9 mouse cellular contexts compared by ENCODE assay signal in genomic region chr13:56678826-56679504, GRCm38 (mm10). TPM values are rescaled to one million over a fixed set of nuclear protein-coding genes. Genes with fewer than 3 reads are reported as not detected.
DNase-seq lines count a peak whose midpoint lies in the region; ATAC-seq lines count a peak whose summit lies in the region.
"Had no signal": no experiment of that assay in that cellular context is flagged by ENCODE, and none has a peak within 500 bp of the region (broad histone marks: within the 10 kb centered on the region; RNA-seq: fewer than 3 reads in every experiment).

No protein-coding gene starts in this region.

- H3K9me3 ChIP-seq in hindbrain, embryonic 10.5 days: no peaks in the 10 kb centered on the region
- no peaks in the 10 kb centered on the region for H3K9me3 ChIP-seq in hindbrain, embryonic 13.5 days
- no peaks in the 10 kb centered on the region for H3K9me3 ChIP-seq in midbrain, embryonic 16.5 days (replicated peaks; ENCODE audit: control insufficient read depth, low read length, poor library complexity, severe bottlenecking)
- H3K9me3 ChIP-seq in midbrain, embryonic 13.5 days: no peaks in the 10 kb centered on the region
- no peaks in the 10 kb centered on the region for H3K9me3 ChIP-seq in heart, embryonic 14.5 days (ENCODE audit: control insufficient read depth, low read length)
- no peaks in the 10 kb centered on the region for H3K9me3 ChIP-seq in stomach, embryonic 16.5 days (replicated peaks; ENCODE audit: control insufficient read depth, low read length)
- H3K9me3 ChIP-seq: limb, embryonic 13.5 days had no signal

- no peak for ATAC-seq in hindbrain, embryonic 13.5 days (ENCODE audit: low FRiP score)
- ATAC-seq in midbrain, embryonic 16.5 days: no peak
- no peak for ATAC-seq in midbrain, embryonic 13.5 days
- peak; percentile 54; the same call in 1 of the 2 replicates for ATAC-seq in heart, embryonic 14.5 days (ENCODE audit: insufficient number of reproducible peaks, insufficient read depth, low FRiP score, low read depth)
- ATAC-seq in stomach, embryonic 16.5 days (ENCODE audit: insufficient read depth, low FRiP score): peak; percentile 48

- DNase-seq in hindbrain, embryonic 10.5 days (ENCODE audit: low spot score): no peak
- no peak for DNase-seq in right cerebral cortex, postnatal 25 days
- no peak for DNase-seq in layer of hippocampus, postnatal 25 days (ENCODE audit: extremely low spot score in 1 of 2, low spot score in 1 of 2)

- peaks cover 40% of the 10 kb centered on the region for H3K4me1 ChIP-seq in hindbrain, embryonic 10.5 days (replicated peaks)
- H3K4me1 ChIP-seq in hindbrain, embryonic 13.5 days (replicated peaks): peaks cover 14% of the 10 kb centered on the region
- H3K4me1 ChIP-seq in midbrain, embryonic 16.5 days (ENCODE audit: control insufficient read depth, insufficient read depth, low read length): no peaks in the 10 kb centered on the region
- 0 out of 2 replicates have a peak, but pooled peaks cover 5% of the 10 kb centered on the region for H3K4me1 ChIP-seq in midbrain, embryonic 13.5 days (replicated peaks)
- peaks cover 24 to 25% of the 10 kb centered on the region in 2 experiments for H3K4me1 ChIP-seq in heart, embryonic 14.5 days (ENCODE audit: control insufficient read depth in 2 of 2, insufficient read depth in 2 of 2, low read length in 2 of 2)
- peaks cover 28% of the 10 kb centered on the region for H3K4me1 ChIP-seq in stomach, embryonic 16.5 days (ENCODE audit: control insufficient read depth, insufficient read depth, low read length)

- H3K27ac ChIP-seq in hindbrain, embryonic 10.5 days: peak overlapping the region; percentile 78
- H3K27ac ChIP-seq in hindbrain, embryonic 13.5 days: no peak overlapping the region; the same call in 1 of the 2 replicates
- 0 out of 2 replicates have a peak overlapping the region, but pooled peaks have one; percentile 9 for H3K27ac ChIP-seq in midbrain, embryonic 16.5 days (ENCODE audit: low read length)
- no peak overlapping the region for H3K27ac ChIP-seq in midbrain, embryonic 13.5 days
- peak overlapping the region; percentile 72 to 81; a peak in 3 of 4 replicates for H3K27ac ChIP-seq in heart, embryonic 14.5 days (replicated peaks in 1 of 2; ENCODE audit: control insufficient read depth in 1 of 2, insufficient read depth in 1 of 2, low read depth in 2 of 2, low read length in 2 of 2)
- peak overlapping the region; percentile 69 for H3K27ac ChIP-seq in stomach, embryonic 16.5 days (ENCODE audit: low read length)
- H3K27ac ChIP-seq: limb, embryonic 13.5 days had no signal

- H3K4me3 ChIP-seq in hindbrain, embryonic 10.5 days: no peak overlapping the region
- no peak overlapping the region for H3K4me3 ChIP-seq in hindbrain, embryonic 13.5 days
- no peak overlapping the region for H3K4me3 ChIP-seq in midbrain, embryonic 16.5 days (ENCODE audit: low read depth, low read length)
- no peak overlapping the region for H3K4me3 ChIP-seq in midbrain, embryonic 13.5 days (replicated peaks)
- no peak overlapping the region for H3K4me3 ChIP-seq in heart, embryonic 14.5 days (ENCODE audit: control insufficient read depth in 1 of 2, insufficient read depth in 1 of 2, low read depth in 1 of 2, low read length in 2 of 2)
- no peak overlapping the region for H3K4me3 ChIP-seq in stomach, embryonic 16.5 days (replicated peaks; ENCODE audit: low read length)
- H3K4me3 ChIP-seq: limb, embryonic 13.5 days had no signal

- peaks cover 4% of the 10 kb centered on the region; the same call in 1 of the 2 replicates for H3K27me3 ChIP-seq in hindbrain, embryonic 10.5 days (ENCODE audit: insufficient read depth, poor library complexity, severe bottlenecking)
- H3K27me3 ChIP-seq in hindbrain, embryonic 13.5 days: peaks cover 5% of the 10 kb centered on the region; the same call in 1 of the 2 replicates
- no peaks in the 10 kb centered on the region for H3K27me3 ChIP-seq in midbrain, embryonic 16.5 days (ENCODE audit: control insufficient read depth, insufficient read depth, low read depth, low read length)
- H3K27me3 ChIP-seq in midbrain, embryonic 13.5 days: no peaks in the 10 kb centered on the region; the same call in 1 of the 2 replicates
- H3K27me3 ChIP-seq in heart, embryonic 14.5 days (ENCODE audit: control insufficient read depth, insufficient read depth, low read length): no peaks in the 10 kb centered on the region
- no peaks in the 10 kb centered on the region for H3K27me3 ChIP-seq in stomach, embryonic 16.5 days (ENCODE audit: control insufficient read depth, insufficient read depth, low read length)
- H3K27me3 ChIP-seq: limb, embryonic 13.5 days had no signal

- no peak overlapping the region for H3K9ac ChIP-seq in hindbrain, embryonic 13.5 days
- H3K9ac ChIP-seq in midbrain, embryonic 16.5 days (ENCODE audit: low read depth, low read length): no peak overlapping the region
- no peak overlapping the region for H3K9ac ChIP-seq in midbrain, embryonic 13.5 days (replicated peaks)
- H3K9ac ChIP-seq in heart, embryonic 14.5 days (ENCODE audit: low read length): no peak overlapping the region; the same call in 1 of the 2 replicates
- H3K9ac ChIP-seq in stomach, embryonic 16.5 days (ENCODE audit: low read length): no peak overlapping the region
- H3K9ac ChIP-seq: limb, embryonic 13.5 days had no signal

- H3K36me3 ChIP-seq in hindbrain, embryonic 10.5 days: no peaks in the 10 kb centered on the region
- H3K36me3 ChIP-seq in hindbrain, embryonic 13.5 days: no peaks in the 10 kb centered on the region
- no peaks in the 10 kb centered on the region for H3K36me3 ChIP-seq in midbrain, embryonic 16.5 days (ENCODE audit: control insufficient read depth, insufficient read depth, low read length)
- no peaks in the 10 kb centered on the region for H3K36me3 ChIP-seq in midbrain, embryonic 13.5 days
- no peaks in the 10 kb centered on the region for H3K36me3 ChIP-seq in heart, embryonic 14.5 days (ENCODE audit: control insufficient read depth, insufficient read depth, low read length)
- no peaks in the 10 kb centered on the region for H3K36me3 ChIP-seq in stomach, embryonic 16.5 days (ENCODE audit: control insufficient read depth, insufficient read depth, low read length)
- H3K36me3 ChIP-seq: limb, embryonic 13.5 days had no signal

- no peak overlapping the region for H3K4me2 ChIP-seq in hindbrain, embryonic 13.5 days
- no peak overlapping the region for H3K4me2 ChIP-seq in midbrain, embryonic 16.5 days (ENCODE audit: low read length)
- H3K4me2 ChIP-seq in midbrain, embryonic 13.5 days (replicated peaks): no peak overlapping the region
- H3K4me2 ChIP-seq in heart, embryonic 14.5 days (ENCODE audit: low read length): peak overlapping the region; percentile 17; the same call in 1 of the 2 replicates
- no peak overlapping the region for H3K4me2 ChIP-seq in stomach, embryonic 16.5 days (ENCODE audit: low read depth, low read length)
- H3K4me2 ChIP-seq: limb, embryonic 13.5 days had no signal

- 60% methylated on average over 10 of the region's 10 CpGs for WGBS in hindbrain, embryonic 10.5 days
- 66% methylated on average over 10 of the region's 10 CpGs for WGBS in hindbrain, embryonic 13.5 days
- WGBS in midbrain, embryonic 16.5 days: 66% methylated on average over 10 of the region's 10 CpGs
- 69% methylated on average over 10 of the region's 10 CpGs for WGBS in midbrain, embryonic 13.5 days
- whole genome bisulfite sequencing in heart, embryonic 14.5 days: 28% methylated on average over 10 of the region's 10 CpGs
- 32% methylated on average over 10 of the region's 10 CpGs for WGBS in stomach, embryonic 16.5 days

RNA-seq across cellular contexts. Expression of gene Smad5, which starts 23.8 kb away (rescaled TPM):
- 31.4 and 34.4 TPM in 2 replicates for polyA plus RNA-seq in hindbrain, embryonic 10.5 days (2016; fragmentation: Nextera tagmentation; extraction: Ambion mirVana)
- polyA plus RNA-seq in hindbrain, embryonic 13.5 days (2015; fragmentation: Nextera tagmentation; extraction: Ambion mirVana): 23.5 and 24.1 TPM in 2 replicates
- polyA plus RNA-seq in midbrain, embryonic 16.5 days (2015; fragmentation: Nextera tagmentation; extraction: Ambion mirVana): 17.1 and 18.7 TPM in 2 replicates
- polyA plus RNA-seq in midbrain, embryonic 13.5 days (2015; fragmentation: Nextera tagmentation; extraction: Ambion mirVana): 24.8 and 26.5 TPM in 2 replicates
- polyA plus RNA-seq in heart, embryonic 14.5 days (2014; fragmentation: Nextera tagmentation; extraction: Ambion mirVana): 27.1 TPM in 2 replicates
- 26.7 and 27.8 TPM in 2 replicates for polyA plus RNA-seq in stomach, embryonic 16.5 days (2015; fragmentation: Nextera tagmentation; extraction: Ambion mirVana)
- total RNA-seq in layer of hippocampus, postnatal 25 days (2021): 10 to 100 TPM; 23.3 to 26.3 TPM

Comparison
In these comparisons a context has a peak if more than half of its experiments do, and no peak if none do; other contexts are left out.
1. H3K27ac ChIP-seq: peak in hindbrain, embryonic 10.5 days (single experiment), midbrain, embryonic 16.5 days (single experiment), heart, embryonic 14.5 days (2 of 2) and stomach, embryonic 16.5 days (single experiment); none in hindbrain, embryonic 13.5 days (single experiment) and midbrain, embryonic 13.5 days (single experiment).
2. ATAC-seq: peak in heart, embryonic 14.5 days (single experiment) and stomach, embryonic 16.5 days (single experiment); none in hindbrain, embryonic 13.5 days (single experiment), midbrain, embryonic 16.5 days (single experiment) and midbrain, embryonic 13.5 days (single experiment).